Mouse (Mus musculus): Measurements from ENCODE around the gene Chtop. TPM values are rescaled to one million over a fixed set of nuclear protein-coding genes. Genes with fewer than 3 reads are reported as not detected.

Gene Chtop
- polyA plus RNA-seq, 1 experiment from 2014 or later, result 197 TPM

- no peak for ATAC-seq (ENCODE audit: low FRiP score)
These were observed 2.9 kb downstream of the Chtop start for GRCm38 (mm10) chr3:90506362-90506761.

GRCm38 (mm10) chr3:90505216-90505615, 4.1 kb downstream of the Chtop start:
- 93% methylated on average over 5 of the region's 5 CpGs for WGBS
- Histone ChIP-seq H3K9me3 (no peaks in the 10 kb centered on the region), H3K9ac (no peak overlapping the region), H3K4me3 (no peak overlapping the region), H3K27ac (no peak overlapping the region), H3K4me2 (no peak overlapping the region), H3K4me1 (replicated peaks) (peaks cover 23% of the 10 kb centered on the region), H3K36me3 (peaks cover 68% of the 10 kb centered on the region), H3K27me3 (no peaks in the 10 kb centered on the region)
- ATAC-seq (ENCODE audit: low FRiP score), result no peak

More at GRCm38 (mm10) chr3:90506362-90506761, 2.9 kb downstream of the Chtop start:
- H3K4me3 ChIP-seq, result no peak overlapping the region
- peaks cover 23% of the 10 kb centered on the region for H3K4me1 ChIP-seq (replicated peaks)
- H3K36me3 ChIP-seq, result peaks cover 60% of the 10 kb centered on the region
- no peak overlapping the region for H3K4me2 ChIP-seq
- no peak overlapping the region for H3K27ac ChIP-seq
- no peak overlapping the region for H3K9ac ChIP-seq
- 91% methylated on average over 3 of the region's 3 CpGs for WGBS
- 0 out of 2 replicates have a peak, but pooled peaks cover 5% of the 10 kb centered on the region for H3K27me3 ChIP-seq
- H3K9me3 ChIP-seq, result no peaks in the 10 kb centered on the region

GRCm38 (mm10) chr3:90503444-90503843, 5.9 kb downstream of the Chtop start:
- Histone ChIP-seq H3K36me3 (peaks cover 86% of the 10 kb centered on the region), H3K27me3 (no peaks in the 10 kb centered on the region), H3K9ac (no peak overlapping the region), H3K4me2 (no peak overlapping the region), H3K27ac (no peak overlapping the region), H3K4me3 (no peak overlapping the region), H3K4me1 (replicated peaks) (peaks cover 23% of the 10 kb centered on the region), H3K9me3 (no peaks in the 10 kb centered on the region)
- ATAC-seq (ENCODE audit: low FRiP score), result no peak
- WGBS, result 91% methylated on average over 4 of the region's 4 CpGs

DNA sequence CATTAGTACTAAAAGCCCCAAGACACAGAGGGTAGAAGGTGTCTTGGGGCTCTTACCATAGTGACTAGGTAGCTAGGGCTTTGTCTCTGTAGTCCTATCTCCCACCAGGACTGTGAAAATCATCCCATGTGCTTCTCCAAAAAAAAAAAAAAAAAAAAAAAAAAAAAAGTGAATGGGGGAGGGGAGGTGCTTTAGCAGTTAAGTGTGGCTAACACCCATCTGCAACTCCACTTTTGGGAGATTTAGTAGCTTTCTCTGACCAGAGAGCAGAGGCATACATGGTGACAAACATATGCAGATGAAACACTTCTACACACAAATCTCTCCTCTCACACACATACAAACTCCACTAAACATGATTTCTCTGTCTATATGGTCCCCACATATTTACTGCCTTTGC, 11.7 kb downstream of the Chtop start:
- Histone ChIP-seq H3K36me3 (peaks cover 73% of the 10 kb centered on the region), H3K4me1 (replicated peaks) (no peaks in the 10 kb centered on the region), H3K27ac (no peak overlapping the region), H3K4me3 (no peak overlapping the region), H3K9ac (no peak overlapping the region), H3K9me3 (no peaks in the 10 kb centered on the region), H3K4me2 (no peak overlapping the region), H3K27me3 (no peaks in the 10 kb centered on the region)
- ATAC-seq (ENCODE audit: low FRiP score), result no peak

- Histone ChIP-seq H3K9ac (no peak overlapping the region), H3K4me3 (no peak overlapping the region), H3K4me2 (no peak overlapping the region), H3K27ac (no peak overlapping the region), H3K4me1 (replicated peaks) (no peaks in the 10 kb centered on the region), H3K27me3 (no peaks in the 10 kb centered on the region), H3K36me3 (peaks cover 57% of the 10 kb centered on the region), H3K9me3 (no peaks in the 10 kb centered on the region)
- ATAC-seq (ENCODE audit: low FRiP score), result no peak
- 94% methylated on average over 7 of the region's 7 CpGs for WGBS
These were observed 13.3 kb downstream of the Chtop start for GRCm38 (mm10) chr3:90495850-90496525.

- ATAC-seq (ENCODE audit: low FRiP score), result no peak
- Histone ChIP-seq H3K36me3 (peaks cover 47% of the 10 kb centered on the region), H3K27me3 (no peaks in the 10 kb centered on the region), H3K4me2 (no peak overlapping the region), H3K9ac (no peak overlapping the region), H3K4me1 (replicated peaks) (peaks cover 10% of the 10 kb centered on the region), H3K9me3 (no peaks in the 10 kb centered on the region), H3K4me3 (no peak overlapping the region), H3K27ac (no peak overlapping the region)
- WGBS, result 62% methylated on average over 4 of the region's 4 CpGs
These were observed 15.3 kb downstream of the Chtop start for GRCm38 (mm10) chr3:90493831-90494540.

- H3K9me3 ChIP-seq, result no peaks in the 10 kb centered on the region
- H3K4me3 ChIP-seq, result no peak overlapping the region
- H3K4me2 ChIP-seq, result no peak overlapping the region
- ATAC-seq (ENCODE audit: low FRiP score), result 0 out of 2 replicates have a peak, but pooled peaks have one; percentile 19
- no peak overlapping the region for H3K27ac ChIP-seq
- 47% methylated on average over 2 of the region's 2 CpGs for whole genome bisulfite sequencing
- H3K4me1 ChIP-seq (replicated peaks), result peaks cover 10% of the 10 kb centered on the region
- H3K36me3 ChIP-seq, result peaks cover 44% of the 10 kb centered on the region
- no peak overlapping the region for H3K9ac ChIP-seq
- H3K27me3 ChIP-seq, result no peaks in the 10 kb centered on the region
These were observed 17.9 kb downstream of the Chtop start for GRCm38 (mm10) chr3:90491350-90491749.

DNA sequence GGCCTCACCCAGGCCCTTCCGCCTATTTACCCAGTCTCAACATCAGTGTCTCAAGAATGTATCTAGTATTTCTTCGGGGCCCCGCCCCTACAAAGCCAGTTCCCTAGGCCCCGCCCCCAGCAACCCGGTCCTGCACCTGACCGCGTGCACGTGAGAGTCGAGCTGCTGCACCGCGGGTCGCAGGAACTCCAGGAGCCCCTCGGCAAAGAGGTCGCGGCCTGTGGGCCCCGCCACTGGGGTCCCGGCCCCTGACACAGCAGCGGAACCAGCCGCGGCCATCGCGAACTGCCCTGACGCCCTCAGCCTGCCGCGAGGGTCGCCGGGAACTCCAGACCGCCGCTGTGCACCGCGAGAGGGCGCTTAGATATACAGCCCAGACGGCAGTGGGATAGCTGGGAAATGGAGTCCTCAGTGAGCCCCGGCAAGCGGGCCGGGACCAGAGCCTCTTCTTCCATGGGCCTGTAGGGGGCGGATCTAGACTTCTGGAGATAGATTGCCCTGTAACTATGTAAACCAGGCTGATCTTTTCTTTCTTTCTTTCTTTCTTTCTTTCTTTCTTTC, 18.5 kb downstream of the Chtop start, which contains the start of gene Snapin:
TSS of gene Snapin (minus strand) at position 338 of the 561 bp plus-strand sequence.
- Histone ChIP-seq H3K4me3 (peak within 1 kb of the TSS; percentile 70), H3K4me2 (peak within 1 kb of the TSS; percentile 66), H3K27me3 (no peaks in the 10 kb centered on the region), H3K27ac (peak within 1 kb of the TSS; percentile 80), H3K4me1 (replicated peaks) (peaks cover 10% of the 10 kb centered on the region), H3K9me3 (no peaks in the 10 kb centered on the region), H3K36me3 (peaks cover 44% of the 10 kb centered on the region), H3K9ac (peak within 1 kb of the TSS; percentile 83)
- ATAC-seq (ENCODE audit: low FRiP score), result peak; percentile 98
- under 1% methylated on average over 37 of the region's 37 CpGs for WGBS

DNA sequence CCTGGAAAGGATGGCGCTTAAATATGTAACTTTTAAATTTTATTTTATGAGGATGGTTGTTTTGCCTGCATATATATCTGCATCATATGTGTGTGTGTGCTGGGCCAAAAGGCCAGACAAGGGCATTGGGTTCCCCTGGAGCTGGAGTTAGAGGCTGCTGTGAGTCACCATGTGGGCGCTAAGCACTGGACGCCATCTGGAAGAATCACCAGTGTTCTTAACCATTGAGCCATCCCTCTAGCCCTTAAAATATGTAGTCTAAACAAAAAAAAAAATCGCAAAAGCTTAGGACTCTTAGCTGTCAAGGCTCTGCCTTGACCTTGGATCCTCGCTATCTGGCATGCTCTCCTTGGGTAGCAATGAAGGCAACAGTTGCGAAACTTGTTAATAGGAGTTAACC, 20.7 kb downstream of the Chtop start:
- Histone ChIP-seq H3K27ac (no peak overlapping the region), H3K36me3 (peaks cover 57% of the 10 kb centered on the region), H3K4me1 (replicated peaks) (peaks cover 10% of the 10 kb centered on the region), H3K27me3 (no peaks in the 10 kb centered on the region), H3K4me2 (no peak overlapping the region), H3K4me3 (no peak overlapping the region), H3K9ac (no peak overlapping the region), H3K9me3 (no peaks in the 10 kb centered on the region)
- ATAC-seq (ENCODE audit: low FRiP score), result no peak
- WGBS, result 92% methylated on average over 6 of the region's 6 CpGs

DNA sequence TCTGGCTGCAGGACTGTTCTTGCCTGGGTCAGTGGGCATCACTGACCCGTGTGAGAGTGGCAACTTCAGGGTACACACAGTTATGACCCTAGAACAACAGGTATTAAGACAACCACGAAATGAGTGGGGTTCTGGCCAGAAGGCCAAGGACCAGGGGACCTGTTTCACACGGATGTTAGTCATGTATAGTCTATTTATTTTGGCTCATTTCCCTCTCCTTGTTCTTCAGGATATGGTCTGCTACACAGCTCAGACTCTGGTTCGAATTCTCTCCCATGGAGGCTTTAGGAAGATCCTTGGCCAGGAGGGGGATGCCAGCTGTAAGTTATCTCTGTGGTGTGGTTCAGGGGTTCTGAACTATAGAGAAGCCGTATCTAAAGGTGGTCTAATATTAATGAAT, 22.3 kb downstream of the Chtop start:
- H3K36me3 ChIP-seq, result peaks cover 73% of the 10 kb centered on the region
- no peak overlapping the region for H3K27ac ChIP-seq
- no peak for ATAC-seq (ENCODE audit: low FRiP score)
- no peak overlapping the region for H3K9ac ChIP-seq
- WGBS, result 81% methylated on average over 5 of the region's 5 CpGs
- H3K9me3 ChIP-seq, result no peaks in the 10 kb centered on the region
- peaks cover 10% of the 10 kb centered on the region for H3K4me1 ChIP-seq (replicated peaks)
- no peaks in the 10 kb centered on the region for H3K27me3 ChIP-seq
- no peak overlapping the region for H3K4me2 ChIP-seq
- H3K4me3 ChIP-seq, result no peak overlapping the region

DNA sequence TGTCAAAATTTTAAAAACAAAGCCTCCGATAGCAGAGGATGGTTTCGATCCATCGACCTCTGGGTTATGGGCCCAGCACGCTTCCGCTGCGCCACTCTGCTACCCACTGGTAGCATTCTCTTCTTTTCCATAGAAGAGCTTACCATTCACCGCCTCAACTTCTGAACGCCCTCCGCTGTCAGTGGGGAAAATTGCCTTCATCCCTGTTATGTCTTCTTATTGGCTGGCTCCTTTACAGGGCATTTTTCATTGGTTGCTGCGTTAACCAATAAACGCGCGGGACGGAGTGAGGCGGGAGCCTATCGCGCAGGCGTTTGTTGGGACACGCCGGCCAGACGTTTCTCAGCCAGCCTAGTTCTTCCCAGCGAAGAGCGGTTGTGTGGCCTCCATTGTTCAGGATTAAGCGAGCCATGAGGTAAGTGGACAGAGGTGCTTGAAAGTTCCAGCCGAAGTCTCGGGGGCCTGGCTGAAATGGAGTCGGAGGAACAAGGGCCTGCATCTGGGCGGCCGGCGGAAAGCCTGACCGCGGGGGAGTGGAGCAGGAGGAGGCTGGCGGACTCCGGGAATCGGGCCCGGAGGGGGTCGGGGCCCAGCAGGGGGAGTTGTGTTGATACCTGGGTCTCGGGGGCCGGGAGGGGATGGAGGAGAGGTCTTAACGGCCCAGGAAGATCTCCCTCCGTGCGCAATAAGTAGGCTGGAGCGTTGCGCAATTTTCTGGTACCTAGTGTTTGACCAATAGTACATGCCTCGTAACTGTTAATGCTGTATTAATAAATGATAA, 33.3 kb downstream of the Chtop start, which contains the start of gene Ilf2:
TSS of gene Ilf2 (plus strand) at position 296 of the 781 bp plus-strand sequence.
- ATAC-seq (ENCODE audit: low FRiP score), result peak; percentile 99
- H3K9me3 ChIP-seq, result no peaks in the 10 kb centered on the region
- peaks cover 11% of the 10 kb centered on the region for H3K4me1 ChIP-seq (replicated peaks)
- peak within 1 kb of the TSS; percentile 77 for H3K4me2 ChIP-seq
- H3K27ac ChIP-seq, result peak within 1 kb of the TSS; percentile 95
- H3K36me3 ChIP-seq, result peaks cover 24% of the 10 kb centered on the region
- WGBS, result 1% methylated on average over 45 of the region's 45 CpGs
- H3K27me3 ChIP-seq, result no peaks in the 10 kb centered on the region
- peak within 1 kb of the TSS; percentile 94 for H3K9ac ChIP-seq
- H3K4me3 ChIP-seq, result peak within 1 kb of the TSS; percentile 86

Measured in hindbrain, embryonic 13.5 days (tissue).